Mouse (Mus musculus) lung, postnatal 10 days (tissue): ENCODE measurements around the gene Traf7.

Experiments used
- DNase-seq: peaks from one replicate; pipeline ENCODE4 v3.0.0; 2021

Traf7 gene

DNA sequence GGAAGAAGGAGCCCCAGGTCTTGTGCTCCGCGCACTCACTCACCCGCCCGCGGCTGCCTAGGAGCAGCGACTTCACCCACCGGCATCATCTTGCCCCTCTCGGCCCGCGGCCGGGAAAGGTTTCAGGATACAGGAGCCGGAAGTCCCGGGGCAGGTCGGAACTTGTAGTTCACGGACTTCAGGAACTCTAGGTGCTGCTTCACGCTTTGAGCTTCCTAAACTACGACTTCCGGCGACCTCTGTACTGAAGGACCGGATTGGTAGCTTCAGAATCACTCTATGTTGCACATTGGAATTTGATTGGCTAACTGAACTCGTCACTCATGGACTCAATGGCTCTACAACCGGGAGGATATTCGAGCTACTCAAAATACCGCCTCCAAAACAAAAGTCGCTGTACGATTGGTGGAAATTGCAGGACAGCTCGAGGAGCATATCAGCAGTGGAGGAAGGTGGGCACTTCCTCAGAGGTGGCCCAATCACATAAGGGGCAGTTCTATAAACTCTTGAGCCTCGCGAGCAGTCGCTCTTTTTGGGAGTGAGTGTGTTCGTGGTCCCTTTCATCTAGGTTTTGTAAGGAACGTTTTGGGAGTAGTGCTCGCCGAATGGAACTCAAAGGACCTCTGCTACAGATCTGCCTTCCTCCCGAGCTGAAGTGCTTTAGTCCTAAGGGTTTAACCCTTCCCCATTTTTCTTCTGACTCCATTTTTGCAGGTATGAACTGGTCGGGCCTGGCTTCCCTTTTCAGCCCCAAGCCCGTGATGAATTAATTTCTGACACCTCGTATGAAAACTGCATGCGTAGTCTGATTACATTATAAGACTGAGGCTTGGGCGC, at the start of gene Traf7:
Gene Traf7, minus strand, starts transcription at position 216 of the 837 bp plus-strand sequence.
- DNase-seq: peak; percentile 97

DNA sequence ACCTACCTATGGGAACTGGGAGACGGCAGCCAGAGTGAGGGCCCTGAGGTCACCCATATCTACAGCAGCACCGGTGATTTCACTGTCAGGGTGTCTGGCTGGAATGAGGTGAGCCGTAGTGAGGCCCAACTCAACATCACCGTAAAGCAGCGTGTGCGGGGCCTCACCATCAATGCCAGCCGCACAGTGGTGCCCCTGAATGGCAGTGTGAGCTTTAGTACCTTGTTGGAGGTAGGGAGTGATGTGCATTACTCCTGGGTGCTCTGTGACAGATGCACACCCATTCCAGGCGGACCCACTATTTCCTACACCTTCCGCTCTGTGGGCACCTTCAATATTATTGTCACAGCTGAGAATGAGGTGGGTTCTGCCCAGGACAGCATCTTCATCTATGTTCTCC, 46.1 kb upstream of the Traf7 start:
- no peak for DNase-seq

- DNase-seq: no peak
Measured at GRCm38 (mm10) chr17:24572651-24573245, 45.0 kb upstream of the Traf7 start.

DNA sequence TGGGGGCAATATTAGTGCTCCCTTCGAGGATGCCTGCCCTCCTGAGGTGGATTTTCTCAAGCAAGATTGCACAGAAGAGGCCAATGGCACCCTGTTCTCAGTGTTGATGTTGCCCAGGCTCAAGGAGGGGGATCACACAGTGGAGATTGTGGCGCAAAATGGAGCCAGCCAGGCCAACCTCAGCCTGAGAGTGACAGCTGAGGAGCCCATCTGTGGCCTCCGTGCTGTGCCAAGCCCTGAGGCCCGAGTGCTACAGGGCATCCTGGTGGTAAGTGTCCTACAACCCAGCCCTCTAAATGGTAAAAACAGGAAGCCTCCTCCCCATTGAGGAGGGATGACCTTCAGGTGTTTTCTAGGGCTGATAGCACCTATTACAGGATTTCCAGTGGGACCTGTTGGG, 42.1 kb upstream of the Traf7 start:
- DNase-seq: no peak

DNA sequence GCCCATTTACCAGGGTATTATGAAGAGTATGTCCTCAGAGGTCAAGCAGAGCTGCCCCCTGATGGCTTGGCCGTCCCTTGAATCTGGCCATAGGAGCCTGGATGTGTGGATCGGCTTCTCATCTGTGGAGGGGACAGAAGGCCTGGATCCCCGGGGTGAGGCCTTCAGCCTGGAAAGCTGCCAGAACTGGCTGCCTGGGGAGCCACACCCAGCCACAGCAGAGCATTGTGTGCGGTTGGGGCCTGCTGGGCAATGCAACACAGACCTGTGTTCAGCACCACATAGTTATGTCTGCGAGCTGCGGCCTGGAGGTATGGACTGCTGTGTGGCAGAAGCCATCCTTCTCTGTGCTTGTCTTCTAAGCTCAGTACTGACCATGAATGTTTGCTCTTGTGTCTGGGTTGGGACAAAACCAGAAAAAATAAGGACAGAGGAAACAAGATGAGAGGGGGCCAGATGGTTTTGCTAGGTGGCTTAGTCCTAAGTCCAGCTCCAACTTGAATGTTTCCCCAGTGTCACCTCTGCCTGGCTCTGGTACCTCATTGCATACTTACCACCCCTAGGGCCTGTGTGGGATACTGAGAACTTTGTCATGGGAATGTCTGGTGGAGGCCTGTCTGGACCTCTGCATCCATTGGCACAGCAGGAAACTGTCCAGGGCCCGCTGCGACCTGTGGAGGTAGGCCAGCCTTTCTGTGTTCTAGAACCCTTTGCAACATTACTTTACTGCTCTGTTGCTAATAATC, 39.5 kb upstream of the Traf7 start:
- DNase-seq: peak; percentile 70

DNA sequence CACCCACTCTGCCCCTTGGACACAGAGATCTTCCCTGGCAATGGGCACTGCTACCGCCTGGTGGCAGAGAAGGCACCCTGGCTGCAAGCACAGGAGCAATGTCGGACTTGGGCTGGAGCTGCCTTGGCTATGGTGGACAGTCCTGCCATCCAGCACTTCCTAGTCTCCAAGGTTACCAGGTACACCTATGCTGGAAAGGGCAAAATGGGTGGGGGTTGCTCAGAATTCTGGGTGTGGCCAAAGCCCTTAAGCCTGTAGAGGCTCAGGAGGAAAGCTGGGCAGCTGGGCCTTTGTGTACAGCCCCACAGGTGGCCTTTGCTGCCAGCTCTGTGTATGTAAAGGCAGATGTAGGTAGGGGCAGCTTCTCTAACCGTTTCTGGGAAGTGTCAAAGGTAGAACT, 38.1 kb upstream of the Traf7 start:
- no peak for DNase-seq

DNA sequence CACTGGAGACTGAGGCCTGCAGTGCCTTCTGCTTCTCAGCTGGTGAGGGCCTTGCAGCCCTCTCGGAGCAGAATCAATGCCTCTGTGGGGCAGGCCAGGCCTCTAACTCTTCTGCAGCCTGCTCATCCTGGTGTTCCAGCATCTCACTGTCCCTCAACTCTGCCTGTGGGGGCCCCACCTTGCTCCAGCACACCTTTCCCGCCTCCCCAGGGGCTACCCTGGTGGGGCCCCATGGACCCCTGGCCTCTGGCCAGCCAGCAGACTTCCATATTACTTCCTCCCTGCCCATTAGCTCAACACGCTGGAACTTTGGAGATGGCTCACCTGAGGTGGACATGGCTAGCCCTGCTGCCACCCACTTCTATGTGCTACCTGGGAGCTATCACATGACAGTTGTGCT, 37.4 kb upstream of the Traf7 start:
- no peak for DNase-seq

DNA sequence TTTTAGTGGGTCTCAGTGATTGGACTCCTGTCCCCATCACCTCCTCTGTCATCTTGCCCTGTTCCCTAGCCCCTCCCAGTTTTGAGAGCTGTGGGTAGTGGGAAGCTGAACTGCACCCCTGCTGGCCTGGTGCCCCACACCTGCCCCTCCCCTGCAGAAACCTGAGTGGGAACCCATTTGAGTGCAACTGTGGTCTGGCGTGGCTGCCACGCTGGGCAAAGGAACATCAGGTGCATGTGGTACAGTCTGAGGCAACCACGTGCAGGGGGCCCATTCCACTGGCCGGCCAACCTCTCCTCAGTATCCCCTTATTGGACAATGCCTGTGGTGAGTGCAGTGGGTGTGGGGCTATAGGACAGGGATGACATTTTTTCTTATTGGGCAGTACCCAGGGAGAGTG, 36.7 kb upstream of the Traf7 start:
- no peak for DNase-seq

DNA sequence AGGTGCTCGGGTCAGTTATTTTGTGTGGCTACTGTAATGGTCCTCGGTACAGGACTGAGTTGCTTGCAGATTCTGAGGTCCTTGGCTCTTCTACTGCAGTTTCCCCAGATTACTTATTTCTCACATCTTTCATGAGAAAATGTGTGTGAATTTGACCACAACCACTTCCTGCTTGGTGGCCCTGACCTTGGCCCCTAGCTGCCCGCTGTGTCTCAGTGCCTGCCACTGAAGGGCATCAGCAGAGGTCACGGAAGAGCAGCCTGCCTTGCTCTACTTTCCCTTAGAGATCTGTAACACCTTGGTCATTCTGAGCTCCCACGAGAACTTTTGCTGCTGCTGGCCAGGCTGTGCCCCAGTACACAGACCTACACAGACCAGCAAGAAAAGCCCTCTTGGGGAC, 35.9 kb upstream of the Traf7 start:
- DNase-seq: no peak

DNA sequence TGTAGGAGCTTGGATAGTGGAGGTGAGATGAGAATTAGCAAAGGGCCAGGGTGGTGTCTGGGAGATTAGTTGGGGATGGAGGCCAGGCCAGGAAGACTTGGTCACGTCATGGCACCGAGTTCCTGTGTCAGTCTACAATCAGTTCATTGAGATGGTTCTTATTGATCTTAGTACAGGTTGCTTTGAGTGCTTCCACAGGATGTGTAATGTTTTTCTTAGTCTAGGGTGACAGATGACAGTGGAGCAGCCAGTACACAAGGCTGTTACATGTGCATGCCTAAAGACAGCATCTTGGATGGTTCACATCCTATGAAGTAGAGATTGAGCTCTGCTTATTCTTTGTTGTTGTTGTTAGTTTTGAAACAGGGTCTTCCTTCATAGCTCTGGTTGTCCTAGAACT, 33.9 kb upstream of the Traf7 start:
- DNase-seq: no peak

- peak; percentile 53 for DNase-seq
Measured at GRCm38 (mm10) chr17:24560301-24561028, 32.7 kb upstream of the Traf7 start.

DNA sequence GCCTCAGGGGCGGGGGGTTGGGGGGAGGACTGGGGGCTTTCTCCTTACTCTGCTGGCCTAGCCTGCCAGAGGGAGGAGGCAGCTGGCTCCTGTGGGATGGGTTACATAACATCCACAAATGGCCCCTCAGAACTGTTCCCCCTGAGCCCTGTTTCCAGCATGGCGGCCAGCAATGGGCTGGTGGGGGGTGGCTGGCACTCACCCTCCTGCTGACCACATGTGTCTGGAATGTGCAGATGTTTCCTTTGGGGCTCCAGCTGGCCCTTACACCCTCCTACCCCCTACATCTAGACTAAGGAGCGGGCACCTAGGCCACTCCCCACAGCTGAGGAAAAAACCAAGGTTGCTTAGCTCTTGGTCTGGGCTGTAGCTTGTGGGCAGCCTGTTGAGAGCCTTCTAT, 31.4 kb upstream of the Traf7 start:
- DNase-seq: peak; percentile 73

GRCm38 (mm10) chr17:24558600-24559099, 30.9 kb upstream of the Traf7 start:
- DNase-seq: peak; percentile 70

- peak; percentile 59 for DNase-seq
Measured at GRCm38 (mm10) chr17:24557091-24557490, 29.4 kb upstream of the Traf7 start.

- no peak for DNase-seq
Measured at GRCm38 (mm10) chr17:24551050-24551444, 23.3 kb upstream of the Traf7 start.

GRCm38 (mm10) chr17:24550416-24551049, 22.8 kb upstream of the Traf7 start:
- peak; percentile 82 for DNase-seq

DNA sequence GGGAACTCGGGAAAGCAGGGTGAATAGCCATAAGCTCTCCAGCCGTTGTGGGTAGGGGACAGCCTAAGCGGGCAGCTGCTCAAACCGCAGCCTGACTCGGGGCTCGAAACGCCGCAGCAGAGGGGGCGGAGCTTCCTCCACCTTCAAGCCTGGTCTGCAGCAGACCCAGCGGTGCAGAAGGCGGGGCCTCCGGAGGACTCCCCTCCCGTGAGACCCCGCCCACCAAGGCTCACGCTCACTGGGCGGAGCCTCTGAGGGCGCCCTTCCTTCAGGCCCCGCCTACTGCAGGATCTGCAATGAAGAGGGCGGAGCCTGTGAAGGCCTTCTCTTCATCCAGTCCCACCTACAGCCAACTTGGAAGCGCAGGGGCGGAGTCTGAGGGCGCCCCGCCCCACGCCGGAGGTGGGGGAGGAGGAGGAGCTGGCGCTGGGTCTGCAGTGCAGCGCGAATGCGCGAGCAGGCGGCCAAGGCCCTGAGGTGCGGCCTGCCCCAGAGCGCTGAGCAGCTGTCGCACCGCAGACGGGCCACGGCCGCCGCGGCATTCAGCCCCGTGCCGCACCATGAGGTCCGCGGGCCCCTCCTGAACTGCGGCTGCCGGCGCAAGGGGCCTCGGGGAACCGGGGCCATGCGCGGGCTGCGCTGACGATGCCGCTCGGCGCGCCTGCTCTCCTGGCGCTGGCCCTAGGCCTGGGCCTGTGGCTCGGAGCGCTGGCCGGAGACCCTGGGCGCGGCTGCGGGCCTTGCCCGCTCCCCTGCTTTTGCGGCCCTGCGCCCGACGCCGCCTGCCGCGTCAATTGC, 22.1 kb upstream of the Traf7 start, which contains the start of gene Pkd1:
Gene Pkd1, plus strand, starts transcription at position 217 of the 798 bp plus-strand sequence.
- peak; percentile 99 for DNase-seq

DNA sequence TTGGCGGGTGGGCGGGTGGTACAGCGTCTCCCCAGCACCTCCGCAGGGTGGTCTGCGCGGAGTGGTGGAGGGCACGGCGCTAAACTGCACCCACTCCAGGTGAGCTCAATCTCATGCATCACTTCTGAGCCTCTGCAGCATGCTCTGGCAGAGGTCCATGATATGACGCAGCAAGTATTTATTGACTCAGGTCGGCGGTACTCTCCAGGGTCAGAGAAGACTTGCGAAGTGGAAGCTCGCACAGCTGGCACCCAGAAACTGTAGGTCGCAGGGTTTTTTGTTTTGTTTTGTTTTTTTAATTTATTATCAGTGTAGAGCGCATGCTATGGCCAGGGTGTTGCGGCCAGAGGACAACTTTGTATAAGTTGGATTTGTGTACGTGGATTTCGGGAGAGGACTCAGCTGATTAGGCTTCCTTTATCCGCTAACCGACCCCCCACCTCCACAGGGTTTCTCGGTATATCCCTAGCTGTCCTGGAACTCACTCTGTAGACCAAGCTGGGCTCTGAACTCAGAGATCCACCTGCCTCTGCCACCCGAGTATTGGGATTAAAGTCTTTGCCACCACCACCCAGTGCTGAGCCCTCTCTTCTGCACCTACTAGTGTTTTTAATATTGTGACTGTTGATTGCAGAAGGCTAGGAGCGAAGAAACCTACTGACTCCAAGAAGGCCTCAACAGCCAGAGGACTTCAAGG, 21.3 kb upstream of the Traf7 start:
- DNase-seq: peak; percentile 79

GRCm38 (mm10) chr17:24548435-24548834, 20.7 kb upstream of the Traf7 start:
- peak; percentile 43 for DNase-seq

GRCm38 (mm10) chr17:24546234-24546633, 18.5 kb upstream of the Traf7 start:
- no peak for DNase-seq

- DNase-seq: no peak
Measured at GRCm38 (mm10) chr17:24545247-24545646, 17.5 kb upstream of the Traf7 start.
